Mouse (Mus musculus): Measurements from ENCODE around the gene Rsph3a. TPM values are rescaled to one million over a fixed set of nuclear protein-coding genes. Genes with fewer than 3 reads are reported as not detected.
A peak's percentile ranks its signal among the peaks of the same experiment; 100 is the strongest.
"Not testable (repeated sequence)": the region's sequence is repeated elsewhere in the genome, so short reads cannot be mapped to it uniquely, and the experiment has no call there.

Rsph3a gene
- polyA plus RNA-seq, 1 experiment: 76.2 TPM

- WGBS: 53% methylated on average over 24 of the region's 24 CpGs
- TF ChIP-seq POLR2A (IDR thresholded peaks at IDR 0.05; ENCODE audit: borderline replicate concordance, extremely low read depth, low read depth, low read length): no peak
- peak; percentile 73 for TF ChIP-seq CTCF (IDR thresholded peaks at IDR 0.05; ENCODE audit: insufficient read depth, low read length)
- Histone ChIP-seq H3K4me1 (ENCODE audit: control insufficient read depth, insufficient read depth, low read length) (no peaks in the 10 kb centered on the region), H3K4me3 (replicated peaks; ENCODE audit: extremely low read depth, low read depth, low read length) (no peak overlapping the region)
- DNase-seq: peak; percentile 59
These were observed 17.6 kb upstream of the Rsph3a start for GRCm38 (mm10) chr17:7927582-7928535.

GRCm38 (mm10) chr17:7928662-7929061 lies 16.8 kb upstream of the Rsph3a start:
- 82% methylated on average over 6 of the region's 6 CpGs for WGBS
- TF ChIP-seq POLR2A (IDR thresholded peaks at IDR 0.05; ENCODE audit: borderline replicate concordance, extremely low read depth, low read depth, low read length) (no peak), CTCF (IDR thresholded peaks at IDR 0.05; ENCODE audit: insufficient read depth, low read length) (no peak)
- no peaks in the 10 kb centered on the region for H3K4me1 ChIP-seq (ENCODE audit: control insufficient read depth, insufficient read depth, low read length)

GRCm38 (mm10) chr17:7929279-7929678 lies 16.1 kb upstream of the Rsph3a start:
- WGBS: 43% methylated on average over 8 of the region's 8 CpGs
- DNase-seq: no peak
- no peak for TF ChIP-seq CTCF (IDR thresholded peaks at IDR 0.05; ENCODE audit: insufficient read depth, low read length)
- TF ChIP-seq POLR2A (IDR thresholded peaks at IDR 0.05; ENCODE audit: borderline replicate concordance, extremely low read depth, low read depth, low read length): no peak
- H3K4me1 ChIP-seq (ENCODE audit: control insufficient read depth, insufficient read depth, low read length): no peaks in the 10 kb centered on the region
- H3K4me3 ChIP-seq (replicated peaks; ENCODE audit: extremely low read depth, low read depth, low read length): no peak overlapping the region

More at GRCm38 (mm10) chr17:7928662-7929061, 16.8 kb upstream of the Rsph3a start:
- no peak overlapping the region for H3K4me3 ChIP-seq (replicated peaks; ENCODE audit: extremely low read depth, low read depth, low read length)
- no peak for DNase-seq

GRCm38 (mm10) chr17:7931096-7931990 lies 14.1 kb upstream of the Rsph3a start:
- Histone ChIP-seq H3K4me3 (replicated peaks; ENCODE audit: extremely low read depth, low read depth, low read length) (no peak overlapping the region), H3K4me1 (ENCODE audit: control insufficient read depth, insufficient read depth, low read length) (no peaks in the 10 kb centered on the region)
- DNase-seq: no peak
- 77% methylated on average over 13 of the region's 13 CpGs for WGBS
- no peak for TF ChIP-seq POLR2A (IDR thresholded peaks at IDR 0.05; ENCODE audit: borderline replicate concordance, extremely low read depth, low read depth, low read length)
- TF ChIP-seq CTCF (IDR thresholded peaks at IDR 0.05; ENCODE audit: insufficient read depth, low read length): no peak

GRCm38 (mm10) chr17:7932121-7932520 lies 13.3 kb upstream of the Rsph3a start:
- DNase-seq; H3K4me1 ChIP-seq (ENCODE audit: control insufficient read depth, insufficient read depth, low read length); H3K4me3 ChIP-seq (replicated peaks; ENCODE audit: extremely low read depth, low read depth, low read length): not testable (repeated sequence)
- WGBS: 57% methylated on average over 7 of the region's 8 CpGs

GRCm38 (mm10) chr17:7939640-7940039 lies 5.8 kb upstream of the Rsph3a start:
- 24% methylated on average over 8 of the region's 8 CpGs for WGBS
- TF ChIP-seq POLR2A (IDR thresholded peaks at IDR 0.05; ENCODE audit: borderline replicate concordance, extremely low read depth, low read depth, low read length) (no peak), CTCF (IDR thresholded peaks at IDR 0.05; ENCODE audit: insufficient read depth, low read length) (peak; percentile 57)
- Histone ChIP-seq H3K4me1 (ENCODE audit: control insufficient read depth, insufficient read depth, low read length) (no peaks in the 10 kb centered on the region), H3K4me3 (replicated peaks; ENCODE audit: extremely low read depth, low read depth, low read length) (no peak overlapping the region)
- DNase-seq: no peak

GRCm38 (mm10) chr17:7946053-7946627 lies 726 bp downstream of the Rsph3a start:
- H3K4me1 ChIP-seq (ENCODE audit: control insufficient read depth, insufficient read depth, low read length); DNase-seq: not testable (repeated sequence)
- H3K4me3 ChIP-seq (replicated peaks; ENCODE audit: extremely low read depth, low read depth, low read length): peak overlapping the region; percentile 83
- WGBS: 0% methylated on average over 19 of the region's 27 CpGs

- no CpG with 5 or more reads among the region's 4 CpGs for WGBS
- H3K4me1 ChIP-seq (ENCODE audit: control insufficient read depth, insufficient read depth, low read length); H3K4me3 ChIP-seq (replicated peaks; ENCODE audit: extremely low read depth, low read depth, low read length): not testable (repeated sequence)
These were observed 5.9 kb downstream of the Rsph3a start for GRCm38 (mm10) chr17:7951333-7951732.

GRCm38 (mm10) chr17:7957242-7957641 lies 11.8 kb downstream of the Rsph3a start:
- not testable (repeated sequence) for DNase-seq; H3K4me1 ChIP-seq (ENCODE audit: control insufficient read depth, insufficient read depth, low read length); H3K4me3 ChIP-seq (replicated peaks; ENCODE audit: extremely low read depth, low read depth, low read length)
- 94% methylated on average over 9 of the region's 9 CpGs for WGBS

More at GRCm38 (mm10) chr17:7951333-7951732, 5.9 kb downstream of the Rsph3a start:
- not testable (repeated sequence) for DNase-seq

- not testable (repeated sequence) for DNase-seq; H3K4me3 ChIP-seq (replicated peaks; ENCODE audit: extremely low read depth, low read depth, low read length); H3K4me1 ChIP-seq (ENCODE audit: control insufficient read depth, insufficient read depth, low read length)
- WGBS: 93% methylated on average over 4 of the region's 4 CpGs
These were observed 17.9 kb downstream of the Rsph3a start for GRCm38 (mm10) chr17:7963333-7963732.

- not testable (repeated sequence) for H3K4me1 ChIP-seq (ENCODE audit: control insufficient read depth, insufficient read depth, low read length); H3K4me3 ChIP-seq (replicated peaks; ENCODE audit: extremely low read depth, low read depth, low read length); DNase-seq
- WGBS: 53% methylated on average over 2 of the region's 2 CpGs
These were observed 19.0 kb downstream of the Rsph3a start for GRCm38 (mm10) chr17:7964398-7964797.

- H3K4me3 ChIP-seq (replicated peaks; ENCODE audit: extremely low read depth, low read depth, low read length); DNase-seq; H3K4me1 ChIP-seq (ENCODE audit: control insufficient read depth, insufficient read depth, low read length): not testable (repeated sequence)
- 84% methylated on average over 4 of the region's 5 CpGs for WGBS
These were observed 23.1 kb downstream of the Rsph3a start for GRCm38 (mm10) chr17:7968490-7968889.

- H3K4me1 ChIP-seq (ENCODE audit: control insufficient read depth, insufficient read depth, low read length); DNase-seq; H3K4me3 ChIP-seq (replicated peaks; ENCODE audit: extremely low read depth, low read depth, low read length): not testable (repeated sequence)
- WGBS: 48% methylated on average over 2 of the region's 6 CpGs
These were observed 24.4 kb downstream of the Rsph3a start for GRCm38 (mm10) chr17:7969782-7970181.

- not testable (repeated sequence) for H3K4me1 ChIP-seq (ENCODE audit: control insufficient read depth, insufficient read depth, low read length); H3K4me3 ChIP-seq (replicated peaks; ENCODE audit: extremely low read depth, low read depth, low read length); DNase-seq
- 93% methylated on average over 1 of the region's 2 CpGs for WGBS
These were observed 38.1 kb downstream of the Rsph3a start for GRCm38 (mm10) chr17:7983484-7983883.
